Mouse (Mus musculus): ENCODE data around the gene Gm20661. TPM values are rescaled to one million over a fixed set of nuclear protein-coding genes. Genes with fewer than 3 reads are reported as not detected.

Gm20661 gene
- polyA plus RNA-seq, 1 experiment from 2014 or later, result 0.58 TPM

GRCm38 (mm10) chr9:107975399-107976386, 7.2 kb upstream of the Gm20661 start, which contains the start of gene Uba7:
Gene Uba7 (plus strand): TSS chr9:107975505.
- H3K4me1 ChIP-seq (ENCODE audit: control insufficient read depth, insufficient read depth, low read length), result no peaks in the 10 kb centered on the region
- no peak within 1 kb of the TSS for H3K4me2 ChIP-seq (ENCODE audit: low read depth, low read length)
- H3K4me3 ChIP-seq (ENCODE audit: low read depth, low read length), result no peak within 1 kb of the TSS
- no peak within 1 kb of the TSS for H3K27ac ChIP-seq (ENCODE audit: low read depth, low read length)
- WGBS, result 76% methylated on average over 12 of the region's 12 CpGs
- H3K36me3 ChIP-seq (ENCODE audit: control insufficient read depth, insufficient read depth, low read length), result no peaks in the 10 kb centered on the region
- no peak within 1 kb of the TSS for H3K9ac ChIP-seq (replicated peaks; ENCODE audit: low read depth, low read length)
- no peaks in the 10 kb centered on the region for H3K27me3 ChIP-seq (ENCODE audit: control insufficient read depth, insufficient read depth, low read length)
- ATAC-seq (ENCODE audit: low read depth), result no peak
- no peaks in the 10 kb centered on the region for H3K9me3 ChIP-seq (ENCODE audit: control insufficient read depth, low read length)

GRCm38 (mm10) chr9:107978815-107979214, 4.0 kb upstream of the Gm20661 start:
- no peaks in the 10 kb centered on the region for H3K4me1 ChIP-seq (ENCODE audit: control insufficient read depth, insufficient read depth, low read length)
- H3K9ac ChIP-seq (replicated peaks; ENCODE audit: low read depth, low read length), result no peak overlapping the region
- 89% methylated on average over 12 of the region's 12 CpGs for WGBS
- H3K27me3 ChIP-seq (ENCODE audit: control insufficient read depth, insufficient read depth, low read length), result no peaks in the 10 kb centered on the region
- no peak overlapping the region for H3K4me2 ChIP-seq (ENCODE audit: low read depth, low read length)
- no peak overlapping the region for H3K4me3 ChIP-seq (ENCODE audit: low read depth, low read length)
- ATAC-seq (ENCODE audit: low read depth), result no peak
- no peaks in the 10 kb centered on the region for H3K36me3 ChIP-seq (ENCODE audit: control insufficient read depth, insufficient read depth, low read length)
- H3K27ac ChIP-seq (ENCODE audit: low read depth, low read length), result no peak overlapping the region
- H3K9me3 ChIP-seq (ENCODE audit: control insufficient read depth, low read length), result no peaks in the 10 kb centered on the region

GRCm38 (mm10) chr9:107981684-107982605, 913 bp upstream of the Gm20661 start:
- Histone ChIP-seq H3K36me3 (ENCODE audit: control insufficient read depth, insufficient read depth, low read length) (no peaks in the 10 kb centered on the region), H3K4me3 (ENCODE audit: low read depth, low read length) (no peak overlapping the region), H3K9me3 (ENCODE audit: control insufficient read depth, low read length) (no peaks in the 10 kb centered on the region), H3K27ac (ENCODE audit: low read depth, low read length) (peak overlapping the region; percentile 82), H3K9ac (replicated peaks; ENCODE audit: low read depth, low read length) (no peak overlapping the region), H3K27me3 (ENCODE audit: control insufficient read depth, insufficient read depth, low read length) (peaks cover 9% of the 10 kb centered on the region), H3K4me1 (ENCODE audit: control insufficient read depth, insufficient read depth, low read length) (no peaks in the 10 kb centered on the region), H3K4me2 (ENCODE audit: low read depth, low read length) (peak overlapping the region; percentile 20; the same call in 1 of the 2 replicates)
- ATAC-seq (ENCODE audit: low read depth), result no peak
- WGBS, result 52% methylated on average over 6 of the region's 7 CpGs

- Histone ChIP-seq H3K4me2 (ENCODE audit: low read depth, low read length) (peak overlapping the region; percentile 67; the same call in 1 of the 2 replicates), H3K27ac (ENCODE audit: low read depth, low read length) (peak overlapping the region; percentile 82), H3K9ac (replicated peaks; ENCODE audit: low read depth, low read length) (no peak overlapping the region), H3K36me3 (ENCODE audit: control insufficient read depth, insufficient read depth, low read length) (no peaks in the 10 kb centered on the region), H3K4me1 (ENCODE audit: control insufficient read depth, insufficient read depth, low read length) (no peaks in the 10 kb centered on the region), H3K9me3 (ENCODE audit: control insufficient read depth, low read length) (no peaks in the 10 kb centered on the region), H3K4me3 (ENCODE audit: low read depth, low read length) (peak overlapping the region; percentile 46; the same call in 1 of the 2 replicates), H3K27me3 (ENCODE audit: control insufficient read depth, insufficient read depth, low read length) (peaks cover 9% of the 10 kb centered on the region)
- ATAC-seq (ENCODE audit: low read depth), result no peak
- WGBS, result 24% methylated on average over 4 of the region's 4 CpGs
These were observed 598 bp downstream of the Gm20661 start for GRCm38 (mm10) chr9:107983421-107983890.

GRCm38 (mm10) chr9:107984052-107984753, 1.3 kb downstream of the Gm20661 start:
- WGBS, result 72% methylated on average over 19 of the region's 19 CpGs
- Histone ChIP-seq H3K36me3 (ENCODE audit: control insufficient read depth, insufficient read depth, low read length) (no peaks in the 10 kb centered on the region), H3K9ac (replicated peaks; ENCODE audit: low read depth, low read length) (peak overlapping the region; percentile 41; the same call in 1 of the 2 replicates), H3K4me1 (ENCODE audit: control insufficient read depth, insufficient read depth, low read length) (no peaks in the 10 kb centered on the region), H3K9me3 (ENCODE audit: control insufficient read depth, low read length) (no peaks in the 10 kb centered on the region), H3K27ac (ENCODE audit: low read depth, low read length) (peak overlapping the region; percentile 82), H3K4me3 (ENCODE audit: low read depth, low read length) (peak overlapping the region; percentile 46), H3K27me3 (ENCODE audit: control insufficient read depth, insufficient read depth, low read length) (peaks cover 9% of the 10 kb centered on the region), H3K4me2 (ENCODE audit: low read depth, low read length) (peak overlapping the region; percentile 67)
- ATAC-seq (ENCODE audit: low read depth), result no peak

- ATAC-seq (ENCODE audit: low read depth), result no peak
These were observed 1.8 kb downstream of the Gm20661 start for GRCm38 (mm10) chr9:107984754-107985055.

GRCm38 (mm10) chr9:107985131-107986119, 2.6 kb downstream of the Gm20661 start, which contains the start of gene Inka1:
Gene Inka1 (minus strand): TSS chr9:107985879.
- peak within 1 kb of the TSS; percentile 41 for H3K9ac ChIP-seq (replicated peaks; ENCODE audit: low read depth, low read length)
- H3K4me1 ChIP-seq (ENCODE audit: control insufficient read depth, insufficient read depth, low read length), result no peaks in the 10 kb centered on the region
- H3K4me2 ChIP-seq (ENCODE audit: low read depth, low read length), result peak within 1 kb of the TSS; percentile 67
- H3K27ac ChIP-seq (ENCODE audit: low read depth, low read length), result peak within 1 kb of the TSS; percentile 82
- ATAC-seq (ENCODE audit: low read depth), result peak; percentile 79
- peak within 1 kb of the TSS; percentile 46 for H3K4me3 ChIP-seq (ENCODE audit: low read depth, low read length)
- no peaks in the 10 kb centered on the region for H3K9me3 ChIP-seq (ENCODE audit: control insufficient read depth, low read length)
- under 1% methylated on average over 58 of the region's 58 CpGs for WGBS
- H3K27me3 ChIP-seq (ENCODE audit: control insufficient read depth, insufficient read depth, low read length), result peaks cover 9% of the 10 kb centered on the region
- H3K36me3 ChIP-seq (ENCODE audit: control insufficient read depth, insufficient read depth, low read length), result no peaks in the 10 kb centered on the region

More at GRCm38 (mm10) chr9:107984754-107985055, 1.8 kb downstream of the Gm20661 start:
- peak overlapping the region; percentile 46 for H3K4me3 ChIP-seq (ENCODE audit: low read depth, low read length)
- peaks cover 9% of the 10 kb centered on the region for H3K27me3 ChIP-seq (ENCODE audit: control insufficient read depth, insufficient read depth, low read length)
- no peaks in the 10 kb centered on the region for H3K9me3 ChIP-seq (ENCODE audit: control insufficient read depth, low read length)
- peak overlapping the region; percentile 82; the same call in 1 of the 2 replicates for H3K27ac ChIP-seq (ENCODE audit: low read depth, low read length)
- WGBS, result 64% methylated on average over 9 of the region's 9 CpGs
- H3K9ac ChIP-seq (replicated peaks; ENCODE audit: low read depth, low read length), result peak overlapping the region; percentile 41
- H3K4me2 ChIP-seq (ENCODE audit: low read depth, low read length), result peak overlapping the region; percentile 67
- no peaks in the 10 kb centered on the region for H3K36me3 ChIP-seq (ENCODE audit: control insufficient read depth, insufficient read depth, low read length)
- H3K4me1 ChIP-seq (ENCODE audit: control insufficient read depth, insufficient read depth, low read length), result no peaks in the 10 kb centered on the region

All from neural tube, embryonic 14.5 days (tissue).